Mouse (Mus musculus) CD4-positive, CD25-positive, alpha-beta regulatory T cell, adult 2 months (primary cell): ENCODE results near the gene Ddx4.
"Not testable (repeated sequence)": the region's sequence is repeated elsewhere in the genome, so short reads cannot be mapped to it uniquely, and the experiment has no call there.

Source experiments
- DNase-seq: peaks from one replicate; pipeline ENCODE4 v3.0.0-alpha.2; 2012; ENCODE audit warnings: low read depth, low spot score

The Ddx4 gene

DNA sequence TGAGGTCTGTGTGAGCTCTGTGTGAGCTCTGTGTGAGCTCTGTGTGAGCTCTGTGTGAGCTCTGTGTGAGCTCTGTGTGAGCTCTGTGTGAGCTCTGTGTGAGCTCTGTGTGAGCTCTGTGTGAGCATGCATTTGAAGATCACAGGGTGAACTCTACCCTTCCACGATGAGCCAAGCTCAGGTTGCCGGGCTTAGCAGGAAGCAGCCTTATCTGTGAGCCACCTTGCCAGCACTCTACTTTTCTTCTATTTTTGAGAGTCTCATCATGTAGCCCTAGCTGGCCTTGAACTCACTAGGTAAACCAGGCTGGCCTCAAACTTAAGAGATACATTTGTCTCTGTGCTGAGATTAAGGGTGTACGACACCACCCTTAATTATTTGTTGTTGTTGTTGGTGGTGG lies 15.8 kb downstream of the Ddx4 start:
- no peak for DNase-seq

DNA sequence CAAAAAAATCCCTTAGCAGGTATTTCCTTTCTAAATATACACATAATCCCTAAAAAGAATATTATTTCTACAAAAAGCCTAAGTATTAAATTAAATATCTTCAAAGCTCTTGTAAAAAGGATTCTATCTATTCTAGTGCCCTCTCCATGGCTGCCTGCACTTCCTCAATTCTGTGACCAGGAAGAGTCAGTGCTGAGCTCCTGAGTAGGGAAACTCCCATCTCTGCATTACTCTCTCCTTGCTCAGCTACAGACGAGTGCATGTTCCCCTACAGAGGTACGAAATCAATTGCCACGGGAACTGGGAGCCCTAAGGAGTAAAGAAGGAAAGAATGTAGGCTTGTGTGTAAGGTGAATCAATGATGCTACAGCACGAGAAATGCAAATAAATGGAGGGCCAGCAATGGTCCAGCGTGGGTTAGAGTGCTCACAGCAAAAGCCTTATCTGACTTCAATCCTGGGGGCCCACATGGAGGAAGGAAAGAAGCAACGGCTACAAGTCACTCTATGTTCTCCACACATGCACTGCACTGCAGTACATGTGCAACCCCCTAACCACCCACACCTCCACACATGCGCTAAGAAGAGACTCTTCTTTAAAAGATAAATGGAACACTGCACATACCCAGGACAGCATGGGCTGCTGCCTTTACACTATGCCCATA lies 17.0 kb downstream of the Ddx4 start:
- DNase-seq, result no peak

DNA sequence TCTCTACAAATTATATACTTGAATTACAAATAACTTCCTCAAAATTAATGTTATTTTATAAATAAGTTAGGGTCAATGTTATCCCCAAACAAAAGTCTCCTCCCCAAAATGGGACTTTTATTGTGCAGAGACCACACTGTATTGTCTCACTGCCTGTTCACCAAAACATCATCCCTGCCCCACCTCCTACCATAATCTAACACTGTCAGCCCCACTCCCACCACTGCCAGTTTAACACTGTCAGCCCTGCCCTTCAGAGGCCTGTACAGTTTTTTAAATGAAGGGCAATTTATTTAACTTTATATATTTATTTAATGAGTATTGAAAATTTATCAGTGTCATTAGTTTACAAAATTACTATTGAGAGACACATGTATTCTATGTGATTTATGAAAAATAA lies 26.7 kb downstream of the Ddx4 start:
- no peak for DNase-seq

DNA sequence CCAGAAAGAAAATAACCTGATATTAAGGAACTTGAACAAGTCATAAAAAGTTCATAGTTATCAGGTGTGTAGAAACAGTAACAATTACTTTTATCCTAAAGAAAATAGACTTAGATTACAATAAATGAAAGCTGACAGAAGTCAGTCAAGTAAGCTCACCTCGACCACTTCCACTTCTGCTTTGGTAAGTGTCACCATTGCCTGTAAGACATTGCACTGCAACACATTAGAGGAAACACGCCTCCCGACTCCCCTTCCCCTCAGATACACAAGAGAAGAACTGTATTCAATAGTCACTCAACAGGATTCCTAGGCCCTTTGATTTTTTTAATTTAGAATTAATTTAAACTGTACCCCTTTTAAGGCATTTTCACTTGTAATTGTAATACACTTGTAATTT lies 27.7 kb downstream of the Ddx4 start:
- DNase-seq, result no peak

DNA sequence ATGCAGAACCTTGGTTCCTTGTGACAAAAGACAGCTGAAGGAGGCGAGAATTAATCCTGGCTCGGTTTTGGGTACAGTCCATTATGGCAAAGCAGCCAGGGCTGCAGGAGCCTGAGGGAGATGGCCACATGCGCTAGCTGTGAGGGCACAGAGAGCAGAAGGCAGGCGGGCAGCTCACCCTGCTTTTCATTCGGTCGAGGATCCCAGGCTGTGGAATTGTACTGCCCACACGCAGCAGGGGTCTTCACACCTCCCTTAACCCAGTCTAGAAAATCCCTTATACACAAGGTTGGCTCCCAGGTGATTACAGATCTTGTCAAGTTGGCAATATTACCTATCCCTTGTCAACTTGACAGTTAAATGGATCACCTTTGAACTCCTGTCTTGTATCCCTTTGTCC lies 28.6 kb downstream of the Ddx4 start:
- DNase-seq, result no peak

DNA sequence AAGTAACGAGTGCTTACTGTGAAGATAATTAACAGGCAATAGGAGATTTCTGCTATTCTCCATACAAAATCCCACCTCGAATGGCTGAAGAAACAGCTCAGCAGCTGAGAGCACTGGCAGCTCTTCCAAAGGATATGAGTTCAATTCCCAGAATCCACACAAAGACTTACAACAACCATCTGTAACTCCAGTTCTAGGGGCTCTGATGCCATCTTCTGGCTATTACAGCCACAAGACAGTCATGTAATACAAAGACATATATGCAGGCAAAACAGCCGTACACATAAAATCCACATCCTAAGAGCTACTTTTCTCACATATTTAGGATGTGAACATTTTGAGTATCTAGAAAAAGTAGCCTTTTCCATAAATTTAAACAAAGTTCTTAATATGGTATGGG lies 30.7 kb downstream of the Ddx4 start:
- DNase-seq, result no peak

DNA sequence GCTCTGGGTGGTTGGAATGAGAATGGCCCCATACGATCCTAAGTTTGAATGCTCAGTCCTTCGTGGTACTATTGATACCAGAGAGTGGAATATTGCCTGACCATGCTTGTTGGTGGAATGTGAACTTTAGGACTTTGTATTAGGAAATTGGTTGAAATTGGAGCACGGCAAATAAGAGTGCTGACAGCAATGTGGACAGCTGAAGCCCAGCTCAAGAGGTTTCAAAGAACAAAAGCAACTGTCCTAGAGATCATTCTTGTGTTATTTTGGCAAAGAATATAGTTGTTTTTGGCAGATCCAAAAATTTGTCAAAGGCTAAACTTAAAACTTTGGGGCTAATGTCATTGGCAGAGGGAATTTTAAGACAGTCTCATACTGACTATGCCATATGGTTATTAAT lies 43.7 kb downstream of the Ddx4 start:
- DNase-seq, result no peak

DNA sequence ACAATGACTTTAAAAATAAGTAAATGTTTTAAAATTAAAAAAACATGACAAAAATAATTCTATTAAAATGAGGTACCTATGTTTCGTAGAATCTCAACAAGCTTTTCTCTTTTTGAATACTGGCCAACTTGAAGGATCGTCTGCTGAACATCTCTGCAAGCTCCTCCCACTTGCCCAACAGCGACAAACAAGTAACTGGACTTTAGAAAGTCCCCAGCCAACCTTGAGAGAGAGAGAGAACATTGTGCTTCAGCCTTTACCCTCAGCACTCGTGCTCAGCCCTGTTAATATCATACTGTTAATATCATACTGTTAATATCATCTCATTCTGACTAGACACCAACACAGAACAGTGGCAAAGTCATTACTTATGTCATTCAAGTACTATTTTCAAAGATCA lies 47.9 kb downstream of the Ddx4 start:
- DNase-seq, result no peak

DNA sequence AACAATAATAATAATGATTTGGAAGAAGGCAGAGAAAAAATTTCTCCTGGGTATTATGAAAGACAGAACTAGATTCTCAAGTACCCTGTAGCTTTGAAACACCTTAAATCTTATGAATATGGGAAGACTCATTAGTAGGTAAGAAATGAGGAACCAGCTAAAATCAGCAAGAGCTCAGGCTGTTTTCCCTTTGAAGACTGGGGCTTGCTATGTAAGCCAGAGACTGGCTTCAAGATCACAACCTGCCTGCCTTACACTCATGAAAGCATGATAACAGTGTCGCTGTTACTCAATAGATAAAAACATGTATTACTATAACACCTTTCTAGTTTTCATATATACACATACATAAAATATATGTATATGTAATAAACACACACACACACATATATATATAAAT lies 48.4 kb downstream of the Ddx4 start:
- no peak for DNase-seq

DNA sequence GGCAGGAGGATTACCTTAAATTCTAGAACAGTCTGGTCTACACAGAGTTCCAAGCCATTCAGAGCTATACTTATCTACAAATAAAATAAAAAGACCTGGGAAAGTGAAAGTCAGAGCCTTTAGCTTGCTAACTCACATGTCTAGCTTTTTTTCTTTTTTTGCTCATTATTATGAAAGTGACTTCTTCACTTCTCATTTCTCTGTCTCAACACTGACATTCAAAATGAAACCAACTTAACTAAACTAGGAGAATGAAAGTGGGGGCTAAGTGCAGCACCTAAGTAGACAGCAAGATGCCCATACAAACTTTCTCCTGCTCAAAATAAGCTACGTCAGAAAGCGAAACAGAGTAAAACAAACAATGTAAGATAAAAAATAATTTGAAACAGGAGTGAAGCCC lies 49.7 kb downstream of the Ddx4 start:
- no peak for DNase-seq

DNA sequence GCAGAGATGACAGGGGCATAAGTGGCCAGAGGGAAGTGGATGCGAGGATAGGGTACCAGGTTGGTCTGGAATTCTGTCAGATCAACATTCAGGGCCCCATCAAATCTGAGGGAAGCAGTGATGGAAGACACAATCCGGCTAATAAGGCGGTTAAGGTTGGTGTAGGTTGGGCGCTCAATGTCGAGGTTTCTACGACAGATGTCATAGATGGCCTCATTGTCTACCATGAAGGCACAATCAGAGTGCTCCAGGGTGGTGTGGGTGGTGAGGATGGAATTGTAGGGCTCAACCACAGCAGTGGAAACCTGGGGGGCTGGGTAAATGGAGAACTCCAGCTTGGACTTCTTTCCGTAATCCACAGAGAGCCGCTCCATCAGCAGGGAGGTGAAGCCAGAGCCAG lies 58.0 kb downstream of the Ddx4 start, which contains the start of gene Il31ra:
Gene Il31ra (minus strand): TSS at position 101 of the 400 bp plus-strand sequence.
- DNase-seq, result not testable (repeated sequence)

DNA sequence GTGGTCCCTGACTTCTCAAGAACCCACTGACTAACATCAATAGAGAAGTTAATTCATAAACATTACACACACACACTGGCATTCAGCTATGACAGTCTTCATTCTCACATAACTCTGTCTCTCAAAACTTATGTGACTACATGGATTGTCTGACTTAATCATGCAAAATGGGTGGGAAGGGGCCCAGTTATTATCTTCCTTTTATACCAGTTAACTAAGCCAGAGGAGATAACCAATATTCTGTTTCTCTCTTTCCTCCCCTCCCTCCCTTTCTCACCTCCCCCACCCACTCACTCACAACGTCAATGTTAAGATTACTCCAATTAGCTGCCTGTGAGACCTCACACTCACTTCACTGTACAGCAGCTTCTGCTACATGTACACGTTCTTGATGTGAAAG lies 62.0 kb downstream of the Ddx4 start:
- DNase-seq, result no peak

DNA sequence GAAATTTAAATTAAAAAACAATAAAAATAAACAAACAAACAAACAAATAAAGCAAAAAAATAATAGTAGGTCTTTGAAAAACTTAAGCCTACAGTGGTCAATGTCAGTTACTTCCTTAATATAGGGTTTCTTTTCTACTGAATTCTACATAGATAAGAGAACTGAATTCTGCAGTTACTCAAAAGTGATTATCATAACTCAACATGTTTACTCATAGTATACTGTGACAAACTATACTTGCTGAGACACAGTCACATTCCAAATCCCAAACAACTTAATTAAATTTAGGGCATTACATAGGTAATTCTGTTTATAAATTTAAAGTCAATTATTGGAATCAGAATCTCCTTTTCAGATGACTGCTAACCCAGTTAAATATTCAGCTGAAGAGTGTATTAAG lies 62.6 kb downstream of the Ddx4 start:
- no peak for DNase-seq

DNA sequence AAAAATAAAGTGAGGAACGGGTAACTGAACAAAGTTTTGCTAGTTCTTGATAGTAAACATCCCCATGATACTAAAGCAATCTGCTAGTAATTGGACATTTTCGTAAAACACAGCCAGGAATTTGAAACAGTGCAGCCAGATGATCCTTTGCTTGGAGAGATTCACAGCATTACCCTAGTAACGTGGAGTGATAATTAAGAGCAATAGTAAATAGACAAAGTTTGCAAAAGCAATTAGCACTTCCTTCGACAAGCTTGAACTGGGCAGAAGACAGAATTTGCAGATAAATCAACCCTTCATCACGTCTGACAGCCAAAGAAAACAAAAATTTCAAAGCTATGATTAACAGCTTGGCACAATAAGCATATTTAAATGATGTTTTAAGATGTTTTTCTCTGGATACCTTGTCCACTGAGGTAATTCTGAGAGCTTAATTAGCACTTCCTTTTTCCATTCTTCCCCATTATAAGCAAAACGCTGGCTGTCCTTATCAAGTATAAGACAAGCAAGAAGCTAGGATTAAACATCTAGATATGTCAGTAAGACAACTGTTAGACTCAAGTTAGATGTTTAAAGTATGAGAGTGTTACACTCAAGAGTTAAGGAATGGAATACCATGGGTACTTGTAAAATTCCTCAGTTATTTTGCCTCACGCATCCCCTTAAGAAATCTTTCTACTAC lies 67.6 kb downstream of the Ddx4 start:
- DNase-seq, result no peak

DNA sequence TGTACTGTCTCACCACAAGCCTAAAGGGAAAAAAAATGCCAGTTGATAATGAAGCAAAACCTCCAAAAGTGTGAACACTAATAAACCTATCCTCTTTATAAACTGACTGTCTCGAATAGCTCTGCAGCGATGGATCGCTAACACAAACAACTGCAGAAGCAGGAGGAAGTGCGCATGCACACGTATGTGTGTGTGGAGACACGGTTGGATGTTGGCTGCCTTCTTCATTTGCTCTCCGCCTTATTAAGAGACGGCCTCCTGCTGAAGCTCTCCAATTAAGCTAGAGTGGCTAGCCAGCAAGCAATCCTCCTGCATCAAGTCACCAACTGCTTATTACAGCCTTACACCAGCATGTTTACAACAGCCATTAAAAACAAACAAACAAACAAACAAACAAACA lies 70.0 kb downstream of the Ddx4 start:
- DNase-seq, result no peak

DNA sequence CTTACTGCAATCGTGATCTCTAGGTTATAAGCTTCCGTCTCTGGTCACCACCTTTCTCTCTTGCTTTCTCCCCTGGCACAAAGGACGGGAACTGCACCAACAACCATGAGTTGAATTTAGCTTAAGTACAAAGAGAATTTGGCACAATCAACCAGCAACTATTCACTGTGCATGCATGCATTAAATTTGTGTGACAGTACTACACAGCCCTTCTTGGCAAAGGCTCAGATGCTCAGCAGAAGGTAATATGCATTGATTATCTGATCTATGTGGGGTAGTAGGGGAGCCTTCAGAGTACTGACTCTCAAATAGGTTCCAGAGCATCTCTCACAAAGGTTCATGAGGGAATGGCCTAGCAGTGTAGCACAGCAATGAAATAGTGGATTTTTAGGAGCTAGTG lies 70.5 kb downstream of the Ddx4 start:
- DNase-seq, result no peak

DNA sequence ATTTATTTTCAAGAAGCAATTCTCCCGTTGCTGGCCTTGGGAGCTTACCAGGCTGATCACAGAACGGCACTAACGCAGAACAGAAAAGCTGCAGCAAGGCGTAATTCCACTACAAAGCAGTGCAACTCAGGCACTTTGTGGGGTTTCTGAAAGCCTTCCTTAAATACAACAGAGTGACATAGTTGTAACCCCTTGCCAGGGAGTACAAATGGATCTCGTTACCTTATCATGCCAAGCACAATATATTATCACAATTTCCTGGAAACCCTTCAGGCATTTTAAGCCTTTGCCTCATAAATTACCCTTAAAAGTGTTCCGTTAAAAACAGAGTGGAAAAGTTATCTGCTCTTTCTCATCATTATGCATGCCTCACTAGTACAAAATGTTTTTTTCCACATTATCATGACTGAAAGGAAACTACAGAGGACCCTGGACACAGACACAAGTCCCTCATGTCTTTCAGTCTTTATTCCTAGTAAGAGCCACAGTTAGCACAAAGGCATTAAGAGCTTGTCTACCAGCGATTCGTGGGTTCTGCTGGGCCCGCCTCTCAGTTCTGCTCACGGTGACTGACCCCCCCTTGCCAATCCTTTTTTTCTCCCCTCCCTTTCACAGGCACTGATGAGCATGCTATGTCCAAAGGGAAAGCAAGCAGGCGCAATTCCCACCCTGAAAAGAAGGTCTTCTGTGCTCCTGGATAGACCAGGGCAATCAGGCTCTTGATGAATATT lies 71.5 kb downstream of the Ddx4 start:
- DNase-seq, result no peak

DNA sequence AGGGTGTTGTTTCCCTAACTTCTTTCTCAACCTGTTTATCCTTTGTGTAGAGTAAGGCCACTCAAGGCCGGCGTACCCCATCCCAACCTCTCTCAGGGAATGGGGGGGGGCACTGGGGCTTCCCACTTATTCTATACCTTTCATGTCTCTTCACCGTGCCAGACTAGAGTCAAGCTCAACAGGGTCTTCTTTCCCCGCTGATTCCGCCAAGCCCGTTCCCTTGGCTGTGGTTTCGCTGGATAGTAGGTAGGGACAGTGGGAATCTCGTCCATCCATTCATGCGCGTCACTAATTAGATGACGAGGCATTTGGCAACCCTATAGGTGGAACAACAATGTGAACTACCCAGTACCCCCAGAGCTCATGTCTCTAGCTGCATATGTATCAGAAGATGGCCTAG lies 74.2 kb downstream of the Ddx4 start:
- peak; percentile 2 for DNase-seq

DNA sequence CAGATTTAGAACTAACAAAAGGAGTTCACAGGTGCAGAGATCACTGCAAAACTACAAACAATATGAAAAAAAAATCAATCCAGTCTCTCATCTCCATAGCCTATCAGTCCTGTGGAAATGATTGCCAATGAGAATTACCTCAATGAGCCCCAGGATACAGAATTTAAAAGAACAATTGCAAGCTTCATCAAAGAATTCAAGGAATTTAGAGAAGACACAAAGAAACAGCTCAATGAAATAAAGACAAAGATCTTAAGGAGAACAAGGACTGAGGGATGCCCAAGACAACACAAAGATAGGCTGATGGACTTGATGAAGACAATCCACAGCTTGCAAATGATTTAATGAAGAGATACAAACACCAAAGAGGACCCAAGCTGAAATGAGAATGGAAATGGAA lies 78.5 kb downstream of the Ddx4 start:
- DNase-seq, result no peak

DNA sequence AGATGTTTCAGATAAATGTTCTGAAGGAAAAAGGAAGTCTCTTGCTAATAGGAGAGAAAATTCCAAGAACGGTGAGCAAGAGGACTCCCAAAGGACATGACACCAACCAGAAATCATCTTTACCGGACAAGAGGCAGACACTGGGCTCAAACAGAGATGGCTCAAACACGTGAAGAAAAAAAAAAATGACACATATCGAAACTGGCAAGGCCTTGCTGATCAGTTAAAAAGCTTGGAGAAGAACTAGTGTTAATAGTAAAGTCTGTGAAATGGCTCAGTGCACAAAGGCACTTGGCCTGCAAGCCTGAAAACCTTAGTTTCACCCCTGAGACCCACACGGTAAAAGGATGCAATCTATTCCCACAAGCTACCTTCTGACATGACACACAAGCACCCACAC lies 81.5 kb downstream of the Ddx4 start:
- no peak for DNase-seq

DNA sequence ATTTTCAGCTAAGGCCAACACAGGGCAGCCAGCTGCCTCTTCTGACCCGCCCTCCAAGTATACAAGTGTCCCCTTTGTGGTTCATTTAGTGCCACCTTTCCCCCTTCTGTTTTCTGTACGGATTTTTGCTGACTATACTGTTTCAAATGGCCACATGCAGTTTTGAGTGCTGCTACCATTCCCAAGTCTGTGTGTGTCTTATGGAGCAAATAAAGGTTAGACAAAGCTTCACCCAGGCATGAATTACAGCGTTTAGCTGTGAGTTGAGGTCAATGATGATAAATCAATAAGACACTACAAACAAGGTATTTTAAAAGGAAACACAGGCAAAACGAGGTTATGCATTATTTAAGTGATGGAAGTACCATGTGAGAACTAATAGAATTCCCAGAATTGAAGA lies 82.7 kb downstream of the Ddx4 start:
- no peak for DNase-seq

DNA sequence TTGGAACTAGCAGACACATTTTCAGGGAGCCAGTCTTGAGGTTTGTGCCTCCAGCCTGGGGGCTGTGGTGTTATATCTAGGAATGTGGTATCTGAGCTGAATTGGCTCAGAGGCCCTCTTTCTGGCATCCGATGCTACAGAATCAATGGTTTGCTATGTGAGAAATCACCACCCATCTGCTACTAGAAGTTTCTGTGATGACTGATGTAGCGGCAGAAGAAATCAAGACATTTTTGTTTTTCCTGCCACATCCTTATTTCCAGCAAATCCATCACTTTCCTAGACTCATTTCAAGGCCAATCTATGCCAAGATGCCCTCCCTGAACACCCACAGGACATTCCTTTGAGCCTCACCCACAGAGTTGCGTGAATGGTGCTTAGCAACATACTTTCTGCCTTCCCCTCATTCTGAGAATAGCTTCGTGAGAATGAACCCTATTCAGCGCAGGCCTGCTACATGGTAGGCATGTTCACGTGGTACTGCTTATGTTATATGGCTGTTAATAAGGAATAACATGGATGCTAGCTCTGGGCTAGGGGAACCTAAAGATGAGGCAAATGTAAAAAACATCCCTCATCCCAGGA lies 91.6 kb downstream of the Ddx4 start:
- DNase-seq, result no peak

DNA sequence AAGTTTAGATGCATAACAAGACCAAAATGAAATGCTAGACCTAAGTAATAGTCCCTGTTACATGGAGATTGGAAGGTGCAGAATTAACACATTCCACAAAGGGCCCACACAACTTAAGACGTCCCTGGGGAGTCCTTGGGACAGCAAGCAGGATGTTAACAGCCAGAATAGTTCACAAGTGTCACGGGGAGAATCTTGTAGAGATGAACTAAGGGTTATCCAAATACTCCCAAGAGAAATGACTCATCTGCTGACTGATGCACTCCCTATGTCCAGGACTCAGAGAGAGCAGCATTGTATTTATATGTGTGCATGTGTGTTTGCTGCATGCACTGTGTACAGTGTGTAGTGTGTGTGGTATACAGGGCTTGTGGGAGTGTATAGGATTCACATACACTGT lies 95.8 kb downstream of the Ddx4 start:
- DNase-seq, result no peak
